Mouse (Mus musculus): ENCODE measurements around the gene Upk1b. TPM values are rescaled to one million over a fixed set of nuclear protein-coding genes. Genes with fewer than 3 reads are reported as not detected.

Gene Upk1b
- polyA plus RNA-seq, 1 experiment from 2014 or later = 0.50 TPM

GRCm38 (mm10) chr16:38776342-38776741 is 23.8 kb downstream of the Upk1b start:
- no peak overlapping the region for H3K27ac ChIP-seq
- no peaks in the 10 kb centered on the region for H3K36me3 ChIP-seq (replicated peaks)
- no peak for DNase-seq (ENCODE audit: extremely low spot score, low spot score)
- no peaks in the 10 kb centered on the region for H3K9me3 ChIP-seq
- H3K4me3 ChIP-seq = no peak overlapping the region
- WGBS = 53% methylated on average over 6 of the region's 6 CpGs
- H3K27me3 ChIP-seq (ENCODE audit: poor library complexity, severe bottlenecking) = no peaks in the 10 kb centered on the region
- H3K4me1 ChIP-seq = peaks cover 6% of the 10 kb centered on the region

- H3K27me3 ChIP-seq (ENCODE audit: poor library complexity, severe bottlenecking) = no peaks in the 10 kb centered on the region
- 84% methylated on average over 7 of the region's 7 CpGs for WGBS
- H3K9me3 ChIP-seq = no peaks in the 10 kb centered on the region
- no peak for DNase-seq (ENCODE audit: extremely low spot score, low spot score)
- no peak overlapping the region for H3K27ac ChIP-seq
- H3K4me1 ChIP-seq = peaks cover 6% of the 10 kb centered on the region
- H3K36me3 ChIP-seq (replicated peaks) = no peaks in the 10 kb centered on the region
- H3K4me3 ChIP-seq = no peak overlapping the region
These were observed 25.0 kb downstream of the Upk1b start for GRCm38 (mm10) chr16:38774964-38775746.

GRCm38 (mm10) chr16:38772906-38773496 is 27.1 kb downstream of the Upk1b start:
- H3K9me3 ChIP-seq = no peaks in the 10 kb centered on the region
- no peak for DNase-seq (ENCODE audit: extremely low spot score, low spot score)
- H3K27me3 ChIP-seq (ENCODE audit: poor library complexity, severe bottlenecking) = no peaks in the 10 kb centered on the region
- peaks cover 13% of the 10 kb centered on the region for H3K36me3 ChIP-seq (replicated peaks)
- H3K4me3 ChIP-seq = no peak overlapping the region
- H3K27ac ChIP-seq = no peak overlapping the region
- peaks cover 6% of the 10 kb centered on the region for H3K4me1 ChIP-seq
- 78% methylated on average over 12 of the region's 12 CpGs for WGBS

GRCm38 (mm10) chr16:38771145-38771544 is 29.0 kb downstream of the Upk1b start:
- H3K9me3 ChIP-seq = no peaks in the 10 kb centered on the region
- no peak for DNase-seq (ENCODE audit: extremely low spot score, low spot score)
- 94% methylated on average over 6 of the region's 6 CpGs for WGBS
- H3K36me3 ChIP-seq (replicated peaks) = peaks cover 24% of the 10 kb centered on the region
- H3K4me3 ChIP-seq = no peak overlapping the region
- H3K27me3 ChIP-seq (ENCODE audit: poor library complexity, severe bottlenecking) = no peaks in the 10 kb centered on the region
- H3K27ac ChIP-seq = no peak overlapping the region
- H3K4me1 ChIP-seq = peaks cover 6% of the 10 kb centered on the region

GRCm38 (mm10) chr16:38769529-38769928 is 30.6 kb downstream of the Upk1b start:
- DNase-seq (ENCODE audit: extremely low spot score, low spot score) = no peak
- no peaks in the 10 kb centered on the region for H3K9me3 ChIP-seq
- no peak overlapping the region for H3K27ac ChIP-seq
- peaks cover 24% of the 10 kb centered on the region for H3K36me3 ChIP-seq (replicated peaks)
- WGBS = 90% methylated on average over 9 of the region's 9 CpGs
- H3K4me1 ChIP-seq = peaks cover 6% of the 10 kb centered on the region
- no peaks in the 10 kb centered on the region for H3K27me3 ChIP-seq (ENCODE audit: poor library complexity, severe bottlenecking)
- no peak overlapping the region for H3K4me3 ChIP-seq

- no peak for DNase-seq (ENCODE audit: extremely low spot score, low spot score)
- Histone ChIP-seq H3K9me3 (no peaks in the 10 kb centered on the region), H3K4me3 (no peak overlapping the region), H3K4me1 (peaks cover 6% of the 10 kb centered on the region), H3K36me3 (replicated peaks) (peaks cover 24% of the 10 kb centered on the region), H3K27me3 (ENCODE audit: poor library complexity, severe bottlenecking) (no peaks in the 10 kb centered on the region), H3K27ac (no peak overlapping the region)
- WGBS = 92% methylated on average over 8 of the region's 8 CpGs
These were observed 31.7 kb downstream of the Upk1b start for GRCm38 (mm10) chr16:38768386-38768785.

GRCm38 (mm10) chr16:38767761-38768160 is 32.4 kb downstream of the Upk1b start:
- 92% methylated on average over 8 of the region's 8 CpGs for WGBS
- H3K9me3 ChIP-seq = no peaks in the 10 kb centered on the region
- H3K27me3 ChIP-seq (ENCODE audit: poor library complexity, severe bottlenecking) = no peaks in the 10 kb centered on the region
- H3K36me3 ChIP-seq (replicated peaks) = peaks cover 30% of the 10 kb centered on the region
- H3K4me3 ChIP-seq = no peak overlapping the region
- H3K4me1 ChIP-seq = peaks cover 2% of the 10 kb centered on the region; the same call in 1 of the 2 replicates
- H3K27ac ChIP-seq = no peak overlapping the region
- DNase-seq (ENCODE audit: extremely low spot score, low spot score) = no peak

GRCm38 (mm10) chr16:38766671-38767070 is 33.5 kb downstream of the Upk1b start:
- 77% methylated on average over 3 of the region's 3 CpGs for WGBS
- no peaks in the 10 kb centered on the region for H3K9me3 ChIP-seq
- H3K4me1 ChIP-seq = no peaks in the 10 kb centered on the region
- no peak overlapping the region for H3K4me3 ChIP-seq
- no peak for DNase-seq (ENCODE audit: extremely low spot score, low spot score)
- H3K27me3 ChIP-seq (ENCODE audit: poor library complexity, severe bottlenecking) = no peaks in the 10 kb centered on the region
- no peak overlapping the region for H3K27ac ChIP-seq
- H3K36me3 ChIP-seq (replicated peaks) = peaks cover 31% of the 10 kb centered on the region

- Histone ChIP-seq H3K4me1 (peaks cover 7% of the 10 kb centered on the region; the same call in 1 of the 2 replicates), H3K27me3 (ENCODE audit: poor library complexity, severe bottlenecking) (no peaks in the 10 kb centered on the region), H3K27ac (no peak overlapping the region), H3K4me3 (no peak overlapping the region), H3K9me3 (no peaks in the 10 kb centered on the region), H3K36me3 (replicated peaks) (peaks cover 34% of the 10 kb centered on the region)
- no peak for DNase-seq (ENCODE audit: extremely low spot score, low spot score)
- 90% methylated on average over 4 of the region's 4 CpGs for WGBS
These were observed 36.6 kb downstream of the Upk1b start for GRCm38 (mm10) chr16:38763508-38763907.

- peaks cover 14% of the 10 kb centered on the region; the same call in 1 of the 2 replicates for H3K4me1 ChIP-seq
- no peaks in the 10 kb centered on the region for H3K9me3 ChIP-seq
- H3K4me3 ChIP-seq = no peak overlapping the region
- WGBS = 88% methylated on average over 8 of the region's 8 CpGs
- DNase-seq (ENCODE audit: extremely low spot score, low spot score) = no peak
- H3K36me3 ChIP-seq (replicated peaks) = peaks cover 36% of the 10 kb centered on the region
- no peaks in the 10 kb centered on the region for H3K27me3 ChIP-seq (ENCODE audit: poor library complexity, severe bottlenecking)
- H3K27ac ChIP-seq = no peak overlapping the region
These were observed 37.7 kb downstream of the Upk1b start for GRCm38 (mm10) chr16:38762401-38762800.

- DNase-seq (ENCODE audit: extremely low spot score, low spot score) = no peak
- no peak overlapping the region for H3K27ac ChIP-seq
- no peaks in the 10 kb centered on the region for H3K27me3 ChIP-seq (ENCODE audit: poor library complexity, severe bottlenecking)
- H3K9me3 ChIP-seq = no peaks in the 10 kb centered on the region
- H3K4me3 ChIP-seq = no peak overlapping the region
- WGBS = 90% methylated on average over 5 of the region's 5 CpGs
- H3K36me3 ChIP-seq (replicated peaks) = peaks cover 33% of the 10 kb centered on the region
- peaks cover 14% of the 10 kb centered on the region; the same call in 1 of the 2 replicates for H3K4me1 ChIP-seq
These were observed 38.2 kb downstream of the Upk1b start for GRCm38 (mm10) chr16:38761972-38762371.

GRCm38 (mm10) chr16:38760834-38761375 is 39.2 kb downstream of the Upk1b start:
- no peak for DNase-seq (ENCODE audit: extremely low spot score, low spot score)
- WGBS = 86% methylated on average over 6 of the region's 6 CpGs
- Histone ChIP-seq H3K4me3 (no peak overlapping the region), H3K27ac (no peak overlapping the region), H3K27me3 (ENCODE audit: poor library complexity, severe bottlenecking) (no peaks in the 10 kb centered on the region), H3K4me1 (peaks cover 14% of the 10 kb centered on the region; the same call in 1 of the 2 replicates), H3K36me3 (replicated peaks) (peaks cover 29% of the 10 kb centered on the region), H3K9me3 (no peaks in the 10 kb centered on the region)

GRCm38 (mm10) chr16:38760239-38760638 is 39.9 kb downstream of the Upk1b start:
- Histone ChIP-seq H3K4me1 (peaks cover 14% of the 10 kb centered on the region; the same call in 1 of the 2 replicates), H3K27me3 (ENCODE audit: poor library complexity, severe bottlenecking) (no peaks in the 10 kb centered on the region), H3K9me3 (no peaks in the 10 kb centered on the region), H3K4me3 (no peak overlapping the region), H3K27ac (no peak overlapping the region), H3K36me3 (replicated peaks) (peaks cover 29% of the 10 kb centered on the region)
- no peak for DNase-seq (ENCODE audit: extremely low spot score, low spot score)
- WGBS = 94% methylated on average over 5 of the region's 5 CpGs

Measured in forebrain, embryonic 10.5 days (tissue).